Mouse (Mus musculus): ENCODE results near the gene Clec2d. TPM values are rescaled to one million over a fixed set of nuclear protein-coding genes. Genes with fewer than 3 reads are reported as not detected.

The Clec2d gene
- polyA plus RNA-seq (2012; ENCODE audit: low replicate concordance) = 7.9 and 10.7 TPM in 2 replicates

DNA sequence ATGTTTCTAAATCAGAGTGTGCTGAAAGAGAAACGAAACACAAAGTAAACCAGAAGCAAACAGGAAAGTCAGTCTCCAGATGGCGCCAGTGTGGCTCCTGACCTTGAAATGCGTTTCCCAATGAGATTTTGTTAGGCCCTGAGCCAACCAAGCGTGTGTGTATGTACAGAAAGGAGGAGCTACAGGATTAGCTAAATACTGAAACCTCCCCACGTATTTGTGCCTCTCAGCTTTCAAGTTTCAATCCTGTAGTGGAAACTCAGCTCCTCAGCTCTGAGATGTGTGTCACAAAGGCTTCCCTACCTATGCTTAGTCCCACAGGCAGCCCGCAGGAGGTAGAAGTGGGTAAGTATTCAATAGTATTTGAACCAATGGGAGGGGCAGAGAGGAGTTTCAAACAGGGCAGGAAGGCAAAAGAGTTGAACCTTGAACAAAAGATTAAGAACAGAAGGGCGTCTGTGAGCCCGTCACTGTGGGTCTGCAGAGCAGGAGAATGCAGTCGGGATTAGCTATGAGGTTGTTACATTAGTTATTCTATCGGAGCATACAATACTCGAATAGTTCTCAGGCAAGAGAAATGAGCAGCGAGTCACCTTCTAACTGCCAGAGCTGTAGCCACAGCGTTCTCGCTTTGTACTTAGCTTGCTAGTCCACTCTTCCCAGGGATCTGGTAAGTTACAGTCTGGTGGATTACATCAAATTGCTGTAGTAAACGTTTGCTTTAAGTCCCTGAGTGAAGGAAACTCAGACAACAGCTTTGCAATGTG lies at the start of gene Clec2d:
Gene Clec2d, plus strand, starts transcription at position 213 of the 767 bp plus-strand sequence.

Other genes starting within 250 kb of the Clec2d start
- gene Clec2g, start 246.2 kb upstream of the Clec2d start, polyA plus RNA-seq (2012; ENCODE audit: low replicate concordance) = not detected in 2 replicates
- gene Klrb1f, start 134.7 kb upstream of the Clec2d start, polyA plus RNA-seq (2012; ENCODE audit: low replicate concordance) = 0.25 and 1.1 TPM in 2 replicates
- gene Clec2e, start 79.7 kb upstream of the Clec2d start, polyA plus RNA-seq (2012; ENCODE audit: low replicate concordance) = not detected in 2 replicates
- gene Cd69, start 94.8 kb downstream of the Clec2d start, polyA plus RNA-seq (2012; ENCODE audit: low replicate concordance) = 0.64 and 0.90 TPM in 2 replicates
- gene 4922502D21Rik, start 151.2 kb downstream of the Clec2d start, polyA plus RNA-seq (2012; ENCODE audit: low replicate concordance) = not detected in 2 replicates
- 0.56 TPM in 1 of 2 replicates, not detected in the other for gene Clec12a, start 162.1 kb downstream of the Clec2d start, polyA plus RNA-seq (2012; ENCODE audit: low replicate concordance)
- gene Clec12b, start 205.3 kb downstream of the Clec2d start, polyA plus RNA-seq (2012; ENCODE audit: low replicate concordance) = not detected in 2 replicates
- 0.27 TPM in 1 of 2 replicates, not detected in the other for gene Clec1b, start 216.7 kb downstream of the Clec2d start, polyA plus RNA-seq (2012; ENCODE audit: low replicate concordance)
- 0.32 TPM in 1 of 2 replicates, not detected in the other for gene Clec9a, start 228.2 kb downstream of the Clec2d start, polyA plus RNA-seq (2012; ENCODE audit: low replicate concordance)

Measured in leukemia stem cell, adult 10-12 weeks (primary cell).